9 mouse cellular contexts compared by ENCODE assay signal in the genomic region with DNA sequence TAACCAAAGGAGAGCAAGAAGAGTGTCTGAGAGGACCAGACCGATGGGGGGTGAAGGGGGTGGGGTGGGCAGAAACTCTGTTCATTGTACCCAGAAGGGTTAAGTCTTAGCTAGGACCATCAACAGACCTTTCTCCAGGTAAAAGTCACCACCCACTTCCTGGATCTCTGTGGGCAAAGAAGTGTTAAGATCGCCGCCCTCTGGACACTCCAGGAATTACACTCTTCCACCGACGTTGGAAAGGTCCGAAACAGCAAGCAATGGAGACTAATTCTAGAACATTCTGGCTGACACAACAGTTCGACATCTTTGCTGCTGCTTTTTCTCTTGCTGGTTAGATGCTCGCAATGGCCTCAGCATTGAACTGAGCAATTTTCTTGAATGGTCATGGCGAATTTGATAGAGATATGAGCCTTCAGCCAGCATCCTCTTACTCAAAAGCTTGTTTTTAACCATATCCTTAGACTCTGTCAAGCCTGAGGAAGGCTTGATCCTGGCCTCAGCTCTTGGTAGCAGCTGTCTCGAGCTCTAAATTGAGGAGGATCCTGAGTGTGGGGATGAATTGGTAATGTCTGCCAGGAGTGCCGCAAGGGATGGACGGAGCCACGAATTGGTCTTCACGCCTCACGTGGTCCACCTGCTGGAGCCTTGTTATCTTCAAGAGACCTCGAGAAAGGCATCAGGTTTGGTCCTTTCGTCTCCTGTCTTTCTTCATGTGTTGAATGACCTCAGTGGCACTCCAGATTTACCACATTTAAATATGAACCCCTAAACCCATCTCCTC. TPM values are rescaled to one million over a fixed set of nuclear protein-coding genes. Genes with fewer than 3 reads are reported as not detected.
DNase-seq lines count a peak whose midpoint lies in the region; ATAC-seq and TF ChIP-seq lines count a peak whose summit lies in the region.
"Had no signal": no experiment of that assay in that cellular context is flagged by ENCODE, and none has a peak within 500 bp of the region (broad histone marks: within the 10 kb centered on the region; RNA-seq: fewer than 3 reads in every experiment).

No protein-coding gene starts in this region.

- no peak overlapping the region for H3K9ac ChIP-seq in hindbrain, embryonic 13.5 days
- H3K9ac ChIP-seq: embryonic facial prominence, embryonic 13.5 days had no signal

- H3K9me3 ChIP-seq in hindbrain, embryonic 10.5 days, result no peaks in the 10 kb centered on the region
- H3K9me3 ChIP-seq in hindbrain, embryonic 13.5 days, result no peaks in the 10 kb centered on the region
- H3K9me3 ChIP-seq in G1E (replicated peaks), result no peaks in the 10 kb centered on the region
- H3K9me3 ChIP-seq: embryonic facial prominence, embryonic 13.5 days had no signal

- ATAC-seq in hindbrain, embryonic 13.5 days (ENCODE audit: low FRiP score), result no peak
- ATAC-seq in G1E (ENCODE audit: extremely low read depth, insufficient number of reproducible peaks, low FRiP score, poor library complexity, severe bottlenecking), result no peak

- no peak overlapping the region for H3K27ac ChIP-seq in hindbrain, embryonic 10.5 days
- no peak overlapping the region for H3K27ac ChIP-seq in hindbrain, embryonic 13.5 days
- H3K27ac ChIP-seq: embryonic facial prominence, embryonic 13.5 days had no signal

- DNase-seq in hindbrain, embryonic 10.5 days (ENCODE audit: low spot score), result peak; percentile 52
- DNase-seq in 416B (ENCODE audit: low read depth) (peak; percentile 55), G1E (ENCODE audit: low spot score) (no peak)
- DNase-seq in embryo, embryonic 11 days, result peak; percentile 44
- DNase-seq in lung, adult 18-20 months, result peak; percentile 41 to 46
- DNase-seq in splenic B cell, adult 2 months (ENCODE audit: low read depth, low spot score), result peak; percentile 76
- DNase-seq in gastrocnemius, adult 8-10 months (ENCODE audit: low spot score in 2 of 2), result no peak

- WGBS in hindbrain, embryonic 10.5 days, result 59% methylated on average over 17 of the region's 17 CpGs
- 61% methylated on average over 17 of the region's 17 CpGs for WGBS in hindbrain, embryonic 13.5 days

- H3K4me1 ChIP-seq in hindbrain, embryonic 10.5 days (replicated peaks), result 0 out of 2 replicates have a peak, but pooled peaks cover 6% of the 10 kb centered on the region
- 0 out of 2 replicates have a peak, but pooled peaks cover 2% of the 10 kb centered on the region for H3K4me1 ChIP-seq in hindbrain, embryonic 13.5 days (replicated peaks)
- H3K4me1 ChIP-seq in G1E (ENCODE audit: insufficient read depth, low read depth, low read length), result no peaks in the 10 kb centered on the region; the same call in 1 of the 2 replicates

- TF ChIP-seq CTCF in G1E (IDR thresholded peaks at IDR 0.05; ENCODE audit: low read depth, low read length), result peak; percentile 60; the same call in 1 of the 2 replicates

- peaks cover 5% of the 10 kb centered on the region; the same call in 1 of the 2 replicates for H3K27me3 ChIP-seq in hindbrain, embryonic 10.5 days (ENCODE audit: insufficient read depth, poor library complexity, severe bottlenecking)
- H3K27me3 ChIP-seq in hindbrain, embryonic 13.5 days, result peaks cover 10% of the 10 kb centered on the region; the same call in 1 of the 2 replicates
- H3K27me3 ChIP-seq in G1E (ENCODE audit: insufficient read depth, low read length), result peaks cover 6% of the 10 kb centered on the region; the same call in 1 of the 2 replicates
- H3K27me3 ChIP-seq in splenic B cell, adult 2 months (ENCODE audit: control insufficient read depth, insufficient read depth, low read length, poor library complexity, severe bottlenecking), result no peaks in the 10 kb centered on the region
- H3K27me3 ChIP-seq: embryonic facial prominence, embryonic 13.5 days had no signal

- no peak overlapping the region for H3K4me3 ChIP-seq in hindbrain, embryonic 10.5 days
- no peak overlapping the region for H3K4me3 ChIP-seq in hindbrain, embryonic 13.5 days
- H3K4me3 ChIP-seq in G1E (ENCODE audit: low read depth, low read length), result no peak overlapping the region
- H3K4me3 ChIP-seq: embryonic facial prominence, embryonic 13.5 days had no signal

- H3K36me3 ChIP-seq in hindbrain, embryonic 10.5 days, result no peaks in the 10 kb centered on the region
- H3K36me3 ChIP-seq in hindbrain, embryonic 13.5 days, result no peaks in the 10 kb centered on the region
- no peaks in the 10 kb centered on the region for H3K36me3 ChIP-seq in G1E (replicated peaks)
- no peaks in the 10 kb centered on the region for H3K36me3 ChIP-seq in splenic B cell, adult 2 months (ENCODE audit: control insufficient read depth, insufficient read depth, low read length, poor library complexity, severe bottlenecking)
- H3K36me3 ChIP-seq: embryonic facial prominence, embryonic 13.5 days had no signal

- no peak overlapping the region for H3K4me2 ChIP-seq in hindbrain, embryonic 13.5 days

RNA-seq across cellular contexts. Expression of gene Ifnlr1, which starts 19.7 kb away (rescaled TPM):
- polyA plus RNA-seq in hindbrain, embryonic 10.5 days (2016; fragmentation: Nextera tagmentation; extraction: Ambion mirVana), result 0.35 and 0.58 TPM in 2 replicates
- 0.14 and 0.42 TPM in 2 replicates for polyA plus RNA-seq in hindbrain, embryonic 13.5 days (2015; fragmentation: Nextera tagmentation; extraction: Ambion mirVana)
- total RNA-seq in G1E (2014; fragmentation: Nextera tagmentation), result not detected in 2 replicates
- under 0.01 and 0.06 TPM in 2 replicates for total RNA-seq in G1E (2017)
- not detected in 2 replicates for polyA plus RNA-seq in G1E (2012)
- total RNA-seq in gastrocnemius, adult 8-10 months (2022), result under 1 TPM; 0.13 to 0.38 (median 0.28) TPM

Comparison
In these comparisons a context has a peak if more than half of its experiments do, and no peak if none do; other contexts are left out.
1. DNase-seq: peak in hindbrain, embryonic 10.5 days (single experiment), 416B (single experiment), embryo, embryonic 11 days (single experiment), lung, adult 18-20 months (2 of 2) and splenic B cell, adult 2 months (single experiment); none in G1E (single experiment) and gastrocnemius, adult 8-10 months (0 of 2).